Mouse (Mus musculus) hindbrain, postnatal 0 days (tissue): ENCODE data around the gene Cinp. TPM values are rescaled to one million over a fixed set of nuclear protein-coding genes. Genes with fewer than 3 reads are reported as not detected.
"Not testable (repeated sequence)": the region's sequence is repeated elsewhere in the genome, so short reads cannot be mapped to it uniquely, and the experiment has no call there.

Experiments used
- ATAC-seq: fragments of 200-750 bp; cut with Nextera tagmentation; 2 replicates; pipeline ENCODE4 v1.8.0; 2017; ENCODE audit warnings: mild to moderate bottlenecking, moderate TSS enrichment, moderate library complexity
- DNase-seq: peaks from one replicate; pipeline ENCODE4 v3.0.0-alpha.2; 2015; ENCODE audit warnings: low spot score
- H3K27ac ChIP-seq: fragments of 300-500 bp; sonication (generic); 2 replicates; pipeline ENCODE4 v1.5.1; 2014; ENCODE audit warnings: mild to moderate bottlenecking
- H3K27me3 ChIP-seq: fragments of 300-500 bp; sonication (generic); 2 replicates; pipeline ENCODE4 v1.6.1; 2014; ENCODE audit warnings: low read length, mixed read lengths; ENCODE audit not compliant: insufficient read depth
- H3K36me3 ChIP-seq: fragments of 300-500 bp; sonication (generic); 2 replicates; pipeline ENCODE4 v1.6.1; 2014; ENCODE audit warnings: low read length, mixed read lengths; ENCODE audit not compliant: insufficient read depth
- H3K4me1 ChIP-seq: fragments of 300-500 bp; sonication (generic); 2 replicates; pipeline ENCODE4 v1.6.1; 2014; ENCODE audit warnings: antibody characterized with exemption, low read length, mixed read lengths; ENCODE audit not compliant: insufficient read depth
- H3K4me2 ChIP-seq: fragments of 300-500 bp; sonication (generic); 2 replicates; pipeline ENCODE4 v1.6.1; 2014; ENCODE audit warnings: low read depth, mild to moderate bottlenecking, low read length, moderate library complexity, mixed read lengths
- H3K4me3 ChIP-seq: fragments of 300-500 bp; sonication (generic); 2 replicates; pipeline ENCODE4 v1.5.1; 2014; ENCODE audit warnings: low read length
- H3K9ac ChIP-seq: fragments of 300-500 bp; sonication (generic); replicated peaks from 2 replicates; pipeline ENCODE4 v1.6.1; 2014; ENCODE audit warnings: mild to moderate bottlenecking, low read length, moderate library complexity, mixed read lengths
- H3K9me3 ChIP-seq: fragments of 300-500 bp; sonication (generic); 2 replicates; pipeline ENCODE4 v1.6.1; 2016; ENCODE audit warnings: low read length, mixed read lengths
- CTCF ChIP-seq: IDR thresholded peaks from 2 replicates; pipeline ENCODE4 v1.5.1; 2016; ENCODE audit warnings: antibody characterized with exemption, control low read depth, low read depth
- WGBS: fragments of 180-500 bp; shearing (Covaris S2); extraction: QIAGEN DNeasy Blood & Tissue Kit; methylation state at CpG from one replicate; pipeline ENCODE4 v1.1.7; 2014; 5-methylcytosine and 5-hydroxymethylcytosine counted together
- polyA plus RNA-seq: library from polyadenylated mRNA; unstranded; fragments of >200 nt; fragmentation: Nextera tagmentation; extraction: Ambion mirVana; gene quantifications from 2 replicates; pipeline ENCODE4 v1.2.1, GENCODE M21; 2015
- total RNA-seq: library from RNA; depleted of rRNA; stranded (reverse); fragments of >200 nt; gene quantifications from 2 replicates; pipeline ENCODE4 v1.2.3, GENCODE M21; 2014

The Cinp gene
- total and polyA plus RNA-seq, 2 experiments from 2014 or later = 85.1 to 125 TPM

GRCm38 (mm10) chr12:110864008-110864407, 24.9 kb downstream of the Cinp start:
- no peak for ATAC-seq
- TF ChIP-seq CTCF = no peak
- Histone ChIP-seq H3K27ac (no peak overlapping the region), H3K27me3 (no peaks in the 10 kb centered on the region), H3K9ac (no peak overlapping the region), H3K4me3 (no peak overlapping the region), H3K4me2 (no peak overlapping the region), H3K4me1 (no peaks in the 10 kb centered on the region), H3K36me3 (peaks cover 21% of the 10 kb centered on the region), H3K9me3 (no peaks in the 10 kb centered on the region)
- DNase-seq = no peak
- 95% methylated on average over 6 of the region's 6 CpGs for WGBS

DNA sequence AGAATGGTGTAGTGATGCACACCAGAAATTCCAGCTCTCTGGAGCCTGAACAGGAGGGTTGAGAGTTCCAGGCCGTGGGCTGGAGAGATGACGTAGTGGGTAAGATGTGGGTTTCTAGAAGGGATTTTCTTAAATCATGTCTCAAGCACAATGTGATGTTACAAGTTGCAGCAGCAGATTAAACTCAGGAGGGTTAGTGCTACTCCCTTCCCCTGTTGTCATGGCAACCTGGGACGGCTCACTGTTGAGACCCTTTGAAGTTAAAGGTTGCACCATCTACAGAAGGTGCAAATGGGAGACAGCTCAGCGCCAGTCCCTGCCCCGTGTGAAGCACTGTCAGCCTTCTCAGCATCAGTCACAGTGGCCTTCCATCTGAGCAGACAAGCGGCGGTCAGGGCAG, 27.7 kb downstream of the Cinp start:
- H3K9ac ChIP-seq = no peak overlapping the region
- no peak overlapping the region for H3K4me2 ChIP-seq
- H3K27me3 ChIP-seq = no peaks in the 10 kb centered on the region
- no peaks in the 10 kb centered on the region for H3K9me3 ChIP-seq
- no peak for TF ChIP-seq CTCF
- DNase-seq (no peak), ATAC-seq (no peak)
- WGBS = 52% methylated on average over 7 of the region's 7 CpGs
- peaks cover 14% of the 10 kb centered on the region for H3K36me3 ChIP-seq
- no peak overlapping the region for H3K27ac ChIP-seq
- no peaks in the 10 kb centered on the region for H3K4me1 ChIP-seq
- H3K4me3 ChIP-seq = no peak overlapping the region

DNA sequence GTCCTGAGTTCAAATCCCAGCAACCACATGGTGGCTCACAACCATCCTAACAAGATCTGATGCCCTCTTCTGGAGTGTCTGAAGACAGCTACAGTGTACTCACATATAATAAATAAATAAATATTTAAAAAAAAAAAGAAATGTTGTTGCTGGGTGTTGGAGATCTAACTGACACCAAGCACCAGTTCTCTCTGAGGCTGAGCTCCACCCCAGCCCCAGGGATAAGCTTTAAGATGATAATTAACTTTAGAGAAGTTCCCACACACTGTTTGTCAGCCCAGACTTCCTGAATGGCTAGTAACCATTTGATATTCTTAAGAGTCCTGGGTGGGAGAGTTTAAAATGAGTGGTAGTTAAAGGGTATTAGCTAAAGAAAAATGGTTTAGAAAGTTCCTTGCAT, 28.7 kb downstream of the Cinp start:
- Histone ChIP-seq H3K27me3 (no peaks in the 10 kb centered on the region), H3K27ac (no peak overlapping the region), H3K4me2 (no peak overlapping the region), H3K4me1 (no peaks in the 10 kb centered on the region), H3K4me3 (no peak overlapping the region), H3K36me3 (peaks cover 23% of the 10 kb centered on the region), H3K9me3 (no peaks in the 10 kb centered on the region), H3K9ac (no peak overlapping the region)
- TF ChIP-seq CTCF = no peak
- ATAC-seq (no peak), DNase-seq (no peak)

DNA sequence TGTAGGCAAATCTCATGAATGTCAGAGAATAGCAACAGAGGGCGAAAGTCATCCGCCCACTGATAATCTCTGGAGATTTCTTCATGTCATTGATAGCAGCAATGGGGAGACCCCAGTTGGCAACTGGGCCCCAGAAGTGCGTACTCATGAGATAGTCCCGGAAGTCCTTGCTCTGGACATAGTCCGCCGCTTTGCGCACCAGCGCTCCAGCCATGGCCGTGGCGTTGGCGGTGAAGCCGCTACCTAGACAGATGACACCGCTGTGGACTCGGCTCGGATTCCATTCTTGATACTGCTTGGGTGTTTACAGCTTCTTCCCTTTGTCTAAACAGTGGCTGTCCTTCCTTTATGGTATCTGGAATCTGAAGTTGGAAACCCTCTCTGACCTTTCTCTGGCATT, 30.3 kb downstream of the Cinp start:
- ATAC-seq = not testable (repeated sequence)
- 93% methylated on average over 15 of the region's 15 CpGs for WGBS

GRCm38 (mm10) chr12:110857196-110857595, 31.7 kb downstream of the Cinp start:
- 91% methylated on average over 7 of the region's 7 CpGs for WGBS
- Histone ChIP-seq H3K9me3 (no peaks in the 10 kb centered on the region), H3K9ac (no peak overlapping the region), H3K27me3 (no peaks in the 10 kb centered on the region), H3K4me2 (no peak overlapping the region), H3K4me1 (no peaks in the 10 kb centered on the region), H3K4me3 (no peak overlapping the region), H3K36me3 (peaks cover 21% of the 10 kb centered on the region; the same call in 1 of the 2 replicates), H3K27ac (no peak overlapping the region)
- no peak for TF ChIP-seq CTCF
- ATAC-seq = no peak
- DNase-seq = no peak

More for the DNA sequence above, 30.3 kb downstream of the Cinp start:
- H3K9me3 ChIP-seq, H3K27me3 ChIP-seq, H3K9ac ChIP-seq, H3K27ac ChIP-seq, H3K4me3 ChIP-seq, H3K4me2 ChIP-seq, DNase-seq, H3K4me1 ChIP-seq: not testable (repeated sequence)
- H3K36me3 ChIP-seq = peaks cover 21% of the 10 kb centered on the region; the same call in 1 of the 2 replicates

DNA sequence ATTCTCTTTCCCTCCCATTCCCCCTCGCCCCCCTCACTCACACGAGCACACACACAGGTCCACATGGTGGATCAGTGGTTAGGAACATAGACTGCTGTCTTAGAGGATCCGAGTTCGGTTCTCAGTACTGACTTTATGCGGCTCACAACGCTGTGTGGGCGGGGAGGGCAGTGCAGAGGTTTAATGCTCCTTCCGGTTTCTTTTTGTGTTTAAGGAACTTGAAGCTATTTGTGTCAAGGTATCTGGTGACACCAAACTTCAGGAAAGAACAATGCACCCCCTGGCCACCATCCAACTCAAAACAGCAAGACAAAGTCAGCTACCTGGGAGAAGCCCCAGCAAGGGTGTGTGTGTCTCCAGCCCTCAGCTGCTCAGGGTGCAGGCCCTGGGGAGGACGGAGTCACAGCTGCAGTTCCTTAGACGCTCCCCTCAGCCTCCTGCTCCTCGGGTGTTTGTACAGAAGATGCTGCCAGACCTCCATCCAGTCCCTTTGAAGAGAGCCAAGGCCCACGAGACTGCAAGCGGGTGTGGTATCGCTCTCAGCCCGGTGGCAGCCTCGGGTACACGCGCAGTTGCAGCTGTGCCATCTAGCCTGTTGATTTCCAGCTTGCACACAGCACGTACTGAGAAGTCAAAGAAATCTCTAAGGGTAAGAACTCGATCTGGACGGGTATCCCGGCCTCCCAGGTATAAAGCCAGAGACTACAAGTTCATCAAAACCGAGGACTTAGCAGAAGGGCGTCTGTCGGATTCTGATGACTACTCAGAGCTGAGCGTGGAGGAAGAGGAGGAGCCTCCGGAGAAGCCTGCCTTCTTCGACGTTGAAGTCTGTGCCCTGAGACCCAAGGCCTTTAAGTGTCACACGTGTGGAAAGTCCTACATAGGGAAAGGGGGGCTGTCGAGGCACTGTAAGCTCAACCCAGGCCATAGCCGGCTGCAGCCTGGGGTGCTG, 33.9 kb downstream of the Cinp start:
- Histone ChIP-seq H3K4me2 (no peak overlapping the region), H3K9me3 (no peaks in the 10 kb centered on the region), H3K9ac (no peak overlapping the region), H3K4me1 (0 out of 2 replicates have a peak, but pooled peaks cover 8% of the 10 kb centered on the region), H3K27me3 (no peaks in the 10 kb centered on the region), H3K27ac (no peak overlapping the region), H3K4me3 (no peak overlapping the region), H3K36me3 (peaks cover 15% of the 10 kb centered on the region; the same call in 1 of the 2 replicates)
- ATAC-seq = no peak
- no peak for DNase-seq
- TF ChIP-seq CTCF = no peak
- 85% methylated on average over 32 of the region's 32 CpGs for WGBS

- TF ChIP-seq CTCF = no peak
- DNase-seq = no peak
- Histone ChIP-seq H3K4me1 (0 out of 2 replicates have a peak, but pooled peaks cover 8% of the 10 kb centered on the region), H3K9me3 (no peaks in the 10 kb centered on the region), H3K27ac (no peak overlapping the region), H3K9ac (no peak overlapping the region), H3K27me3 (no peaks in the 10 kb centered on the region), H3K4me2 (no peak overlapping the region), H3K4me3 (no peak overlapping the region), H3K36me3 (peaks cover 15% of the 10 kb centered on the region; the same call in 1 of the 2 replicates)
- WGBS = 70% methylated on average over 1 of the region's 1 CpGs
- no peak for ATAC-seq
Measured at GRCm38 (mm10) chr12:110851923-110852322, 37.0 kb downstream of the Cinp start.
